Mouse (Mus musculus) frontal cortex, postnatal 14 days (tissue): Measurements from ENCODE around the gene Clec16a.

Source experiments
- DNase-seq, 2 experiments: peaks; one replicate each; pipeline ENCODE4 v3.0.0; 2022; ENCODE audit warnings: low spot score in 2 of 2

The Clec16a gene

DNA sequence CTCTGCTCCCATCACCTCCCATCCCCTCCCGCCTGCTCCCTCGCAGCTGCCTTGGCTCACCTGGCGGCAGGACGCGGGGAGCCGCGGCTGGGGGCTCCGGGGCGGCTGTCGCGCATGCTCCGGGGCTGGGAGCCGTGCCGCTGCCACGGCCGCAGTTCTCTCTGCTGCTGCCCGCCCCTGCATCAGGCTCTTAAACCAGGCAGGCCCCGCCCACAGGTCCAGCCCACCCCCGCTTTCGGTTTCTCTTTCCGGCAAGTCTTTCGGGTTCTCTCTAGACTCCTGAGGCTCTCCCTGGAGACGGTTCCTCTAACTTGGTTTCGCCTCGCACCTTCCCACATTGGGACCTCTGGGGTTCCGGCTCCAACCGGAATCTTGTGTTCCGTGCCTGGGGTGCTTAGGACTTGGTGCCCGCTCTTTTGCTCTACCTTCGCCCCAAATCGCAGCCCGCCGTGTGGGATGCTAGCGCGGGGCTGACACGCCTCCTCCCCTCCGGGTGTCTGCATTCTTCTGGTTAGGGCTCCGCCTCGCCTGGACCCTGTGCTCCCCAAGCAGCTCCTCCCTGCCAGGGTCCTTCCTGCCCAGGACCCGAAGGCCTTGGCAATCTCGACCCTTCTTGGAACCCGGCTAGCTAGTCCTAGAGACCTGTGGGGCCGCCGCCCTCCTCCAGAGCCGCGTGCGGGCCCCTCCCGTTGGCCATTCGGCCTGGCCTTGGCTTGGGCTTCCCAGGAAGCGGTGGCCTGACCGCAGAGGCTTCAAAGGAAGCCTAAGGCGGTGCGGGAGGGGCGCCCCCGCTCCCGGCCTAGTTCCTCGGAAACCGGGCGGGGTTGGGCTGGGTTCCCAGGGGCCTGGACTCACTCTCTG, 240.5 kb downstream of the Clec16a start, which contains the start of gene Socs1:
Gene Socs1, minus strand, starts transcription at position 166 of the 861 bp plus-strand sequence.
- DNase-seq, result peak; percentile 60 to 71

DNA sequence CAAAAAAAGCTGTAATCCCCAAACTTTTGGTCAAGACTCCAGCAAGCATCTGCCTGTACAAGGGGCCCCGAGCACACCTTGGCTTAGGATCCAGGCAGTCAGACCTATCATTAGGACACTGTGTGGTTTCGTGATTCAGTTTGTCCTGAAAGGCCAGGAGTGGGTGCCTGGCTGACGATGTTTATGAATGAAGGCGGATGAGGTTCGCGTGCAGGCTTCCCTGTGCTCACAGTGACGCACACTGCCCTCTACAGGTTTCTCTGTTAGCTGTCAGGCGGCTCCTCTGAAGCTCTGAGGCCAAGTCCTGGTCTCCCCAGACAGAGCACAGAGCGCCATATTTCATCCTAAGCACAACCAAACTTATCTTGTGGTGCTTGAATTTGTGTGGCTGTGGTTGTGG, 241.1 kb downstream of the Clec16a start:
- DNase-seq, result peak; percentile 54 to 75

DNA sequence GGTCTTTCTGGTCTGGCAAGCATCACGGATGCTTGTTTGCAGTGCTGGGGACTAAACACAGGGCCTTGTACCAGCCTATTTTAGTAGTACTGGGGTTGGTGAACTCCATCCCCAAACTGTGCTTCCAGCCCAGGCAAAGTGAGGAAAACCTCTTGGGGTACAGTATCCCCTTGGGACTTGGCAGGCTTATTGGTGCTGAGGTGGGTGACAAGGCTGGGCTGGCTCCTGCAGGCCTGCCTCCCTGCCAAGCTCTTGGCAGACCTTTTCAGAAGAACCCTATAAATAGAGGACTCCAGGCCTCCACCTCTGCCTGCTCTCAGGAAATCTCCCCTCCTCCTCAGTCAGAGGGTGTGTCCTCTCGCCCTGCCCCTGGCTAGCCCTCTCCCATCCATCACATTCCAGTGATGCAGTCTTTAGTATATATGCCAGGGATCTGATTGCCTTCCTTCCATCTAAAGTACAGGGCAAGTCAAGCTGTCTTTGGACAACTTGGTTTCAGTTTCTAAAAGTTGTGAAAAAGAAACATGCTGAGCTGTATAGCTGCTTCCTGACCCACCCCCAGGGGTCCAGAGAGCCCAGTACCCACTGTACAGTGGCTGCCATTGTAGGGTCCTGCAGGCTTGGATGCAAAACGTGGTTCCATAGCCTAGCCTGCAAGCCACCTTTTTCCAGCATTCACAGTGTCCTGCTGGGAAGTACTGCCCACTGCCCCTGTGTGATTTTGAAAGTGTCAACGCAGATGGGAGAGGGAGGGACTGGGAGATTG, 241.8 kb downstream of the Clec16a start:
- no peak for DNase-seq

DNA sequence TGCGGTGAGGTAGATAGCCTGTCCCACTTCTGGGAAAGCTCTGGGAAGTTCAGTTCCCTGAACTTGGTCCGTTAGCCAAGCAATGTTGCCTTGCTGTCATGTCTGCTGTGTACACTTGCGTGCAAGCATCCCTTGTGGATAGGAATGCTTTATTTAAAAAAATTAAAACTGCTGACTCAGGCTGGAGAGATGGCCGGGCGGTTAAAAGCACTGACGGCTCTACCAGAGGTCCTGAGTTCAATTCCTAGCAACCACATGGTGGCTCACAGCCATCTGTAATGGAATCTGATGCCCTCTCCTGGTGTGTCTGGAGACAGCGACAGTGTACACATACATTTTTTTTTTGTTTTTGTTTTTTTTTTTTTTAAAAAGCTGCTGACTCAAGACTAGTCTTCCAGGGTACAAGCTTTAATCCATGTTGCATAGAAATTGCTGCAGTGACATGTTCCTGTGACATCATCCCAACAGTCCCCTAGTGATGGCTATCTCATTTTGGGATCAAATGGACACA, 242.5 kb downstream of the Clec16a start:
- no peak for DNase-seq

DNA sequence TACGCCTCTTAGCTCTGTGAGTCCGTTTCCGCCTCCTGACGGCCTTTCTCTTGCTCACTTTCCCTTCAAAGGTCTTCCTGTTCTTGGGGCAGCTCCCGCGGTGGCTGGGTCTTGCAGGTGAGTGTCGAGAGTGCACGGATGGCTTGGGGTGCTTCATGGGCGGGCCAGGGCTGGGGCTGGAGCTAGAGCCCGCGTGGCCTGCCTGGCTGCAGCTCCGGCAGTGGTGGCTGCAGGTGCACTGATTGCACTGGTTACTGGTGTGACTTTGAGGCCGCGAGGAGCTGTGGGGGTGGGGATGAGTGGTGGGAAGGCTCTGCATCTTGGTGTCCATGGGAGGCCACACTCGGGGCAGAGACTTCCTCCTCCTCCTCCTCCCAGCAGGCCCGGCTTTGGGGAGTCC, 243.1 kb downstream of the Clec16a start, which contains the start of gene Tnp2:
Gene Tnp2, minus strand, starts transcription at position 390 of the 400 bp plus-strand sequence.
- no peak for DNase-seq

DNA sequence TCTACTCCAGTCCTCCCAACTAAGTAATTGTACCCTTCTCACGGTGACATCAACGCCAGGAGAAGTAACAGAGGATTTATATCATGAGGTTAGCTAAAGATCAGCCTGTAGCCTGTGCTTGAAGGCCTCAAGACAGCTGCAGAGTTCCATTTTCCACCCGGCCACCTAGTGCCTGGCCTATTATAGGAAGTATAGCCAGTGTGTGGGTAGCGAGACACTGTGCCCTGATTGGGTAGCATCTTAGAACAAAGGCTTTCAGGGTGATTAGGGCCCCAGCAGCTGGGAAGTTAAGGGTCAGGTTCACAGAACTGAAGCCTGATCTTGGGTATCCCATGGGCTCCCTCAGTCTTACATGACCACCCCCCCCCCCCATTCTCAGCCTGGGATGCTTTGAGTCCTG, 243.7 kb downstream of the Clec16a start:
- no peak for DNase-seq

DNA sequence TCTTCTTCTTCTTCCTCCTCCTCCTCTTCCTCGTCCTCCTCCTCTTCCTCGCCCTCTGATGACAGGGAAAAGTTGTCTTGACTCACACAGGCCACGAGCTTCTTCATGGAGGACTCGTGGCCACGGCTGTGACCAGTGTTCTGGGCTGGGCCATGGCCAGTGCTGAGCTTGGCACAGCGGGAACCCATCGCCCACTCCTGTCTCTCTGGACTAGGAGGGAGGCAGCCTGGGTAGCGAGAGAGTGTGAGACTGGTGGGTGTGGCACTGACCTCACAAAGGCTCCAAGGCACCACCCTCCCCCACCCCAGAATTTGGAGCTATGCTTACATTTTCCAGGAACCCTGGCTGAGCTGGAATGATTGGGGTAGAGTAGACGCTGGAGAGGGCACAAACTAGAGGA, 245.6 kb downstream of the Clec16a start, which contains the start of gene Prm3:
Gene Prm3, minus strand, starts transcription at position 213 of the 400 bp plus-strand sequence.
- no peak for DNase-seq
